Mouse (Mus musculus) liver, embryonic 14.5 days (tissue): ENCODE measurements around the gene Mapk8ip3. TPM values are rescaled to one million over a fixed set of nuclear protein-coding genes. Genes with fewer than 3 reads are reported as not detected.

Experiments
- ATAC-seq: fragments of 200-750 bp; cut with Nextera tagmentation; 2 replicates; pipeline ENCODE4 v1.8.0; 2017; ENCODE audit warnings: moderate number of reproducible peaks, mild to moderate bottlenecking, moderate library complexity; ENCODE audit not compliant: insufficient read depth
- DNase-seq, 3 experiments: peaks; one replicate each; pipeline ENCODE4 v3.0.0-alpha.2; 2012 to 2013; ENCODE audit warnings: low read depth in 3 of 3, low spot score in 3 of 3
- H3K27ac ChIP-seq: fragments of 300-500 bp; sonication (generic); 2 replicates; pipeline ENCODE4 v1.5.1; 2014; ENCODE audit warnings: moderate library complexity, mild to moderate bottlenecking, control low read depth, inconsistent platforms
- H3K27me3 ChIP-seq: fragments of 300-500 bp; sonication (generic); 2 replicates; pipeline ENCODE4 v1.6.1; 2014; ENCODE audit warnings: mild to moderate bottlenecking, low read length, moderate library complexity; ENCODE audit not compliant: control insufficient read depth, insufficient read depth
- H3K36me3 ChIP-seq: fragments of 300-500 bp; sonication (generic); replicated peaks from 2 replicates; pipeline ENCODE4 v1.6.1; 2014; ENCODE audit warnings: low read depth; ENCODE audit not compliant: control insufficient read depth, insufficient read depth
- H3K4me1 ChIP-seq, 2 experiments: fragments of 200-500 bp in 1 of 2; fragments of 300-500 bp in 1 of 2; sonication (generic) in 1 of 2; replicated peaks; 2 replicates each; pipeline ENCODE4 v1.6.1; 2012 to 2014; ENCODE audit warnings: antibody characterized with exemption in 1 of 2, inconsistent platforms in 1 of 2, low read length in 1 of 2; ENCODE audit not compliant: control insufficient read depth in 2 of 2, insufficient read depth in 2 of 2
- H3K4me2 ChIP-seq: fragments of 300-500 bp; sonication (generic); 2 replicates; pipeline ENCODE4 v1.6.1; 2014; ENCODE audit warnings: low read depth, mild to moderate bottlenecking, control low read depth, moderate library complexity
- H3K4me3 ChIP-seq, 2 experiments: fragments of 200-500 bp in 1 of 2; fragments of 300-500 bp in 1 of 2; sonication (generic) in 1 of 2; 2 replicates each; pipeline ENCODE4 v1.5.1; 2012 to 2014; ENCODE audit warnings: low read depth in 2 of 2, low read length in 2 of 2, mild to moderate bottlenecking in 2 of 2, control low read depth in 1 of 2, inconsistent platforms in 1 of 2, moderate library complexity in 1 of 2; ENCODE audit not compliant: insufficient read depth in 1 of 2
- H3K9ac ChIP-seq: fragments of 300-500 bp; sonication (generic); replicated peaks from 2 replicates; pipeline ENCODE4 v1.6.1; 2014; ENCODE audit warnings: mild to moderate bottlenecking, control low read depth, moderate library complexity
- H3K9me3 ChIP-seq: fragments of 300-500 bp; sonication (generic); 2 replicates; pipeline ENCODE4 v1.6.1; 2016; ENCODE audit warnings: low read length, mixed read lengths; ENCODE audit not compliant: control insufficient read depth
- CTCF ChIP-seq: IDR thresholded peaks from 2 replicates; pipeline ENCODE4 v1.5.1; 2016; ENCODE audit warnings: antibody characterized with exemption, low read depth, control low read depth
- EP300 ChIP-seq: IDR thresholded peaks from 2 replicates; pipeline ENCODE4 v1.6.1; 2016; ENCODE audit warnings: antibody characterized with exemption, low read depth
- WGBS: fragments of 180-500 bp; shearing (Covaris S2); extraction: QIAGEN DNeasy Blood & Tissue Kit; methylation state at CpG from one replicate; pipeline ENCODE4 v1.1.7; 2014; ENCODE audit not compliant: insufficient replicate concordance; 5-methylcytosine and 5-hydroxymethylcytosine counted together
- polyA plus RNA-seq, 2 experiments: library from polyadenylated mRNA; depleted of rRNA in 1 of 2; stranded (reverse) in 1 of 2; unstranded in 1 of 2; fragments of >200 nt; fragmentation: Nextera tagmentation in 1 of 2; extraction: Ambion mirVana in 1 of 2; gene quantifications; 2 replicates each; pipeline versions ENCODE4 v1.2.1 to v1.2.3; 2012 to 2014

Mapk8ip3 gene
- polyA plus RNA-seq, 2 experiments = 7.2 to 34.3 TPM

- 47% methylated on average over 7 of the region's 7 CpGs for WGBS
- H3K27ac ChIP-seq = no peak overlapping the region
- H3K4me3 ChIP-seq = no peak overlapping the region
- H3K4me2 ChIP-seq = no peak overlapping the region
- no peak overlapping the region for H3K9ac ChIP-seq
- H3K4me1 ChIP-seq = peaks cover 2 to 10% of the 10 kb centered on the region in 2 experiments; a peak in 2 of 4 replicates
- no peaks in the 10 kb centered on the region for H3K9me3 ChIP-seq
- TF ChIP-seq EP300 = no peak
- TF ChIP-seq CTCF = peak; percentile 84
- H3K27me3 ChIP-seq = no peaks in the 10 kb centered on the region
- peaks cover 24% of the 10 kb centered on the region for H3K36me3 ChIP-seq
- ATAC-seq (no peak), DNase-seq (no peak)
These were observed 54.9 kb downstream of the Mapk8ip3 start for GRCm38 (mm10) chr17:24881738-24882440.

GRCm38 (mm10) chr17:24878531-24878930, 58.2 kb downstream of the Mapk8ip3 start:
- no peaks in the 10 kb centered on the region for H3K4me1 ChIP-seq
- ATAC-seq (no peak), DNase-seq (no peak)
- no peaks in the 10 kb centered on the region for H3K27me3 ChIP-seq
- no peak overlapping the region for H3K4me3 ChIP-seq
- H3K9me3 ChIP-seq = no peaks in the 10 kb centered on the region
- WGBS = 65% methylated on average over 8 of the region's 8 CpGs
- peaks cover 10% of the 10 kb centered on the region for H3K36me3 ChIP-seq
- peak overlapping the region; percentile 13; the same call in 1 of the 2 replicates for H3K4me2 ChIP-seq
- H3K9ac ChIP-seq = no peak overlapping the region
- no peak for TF ChIP-seq CTCF
- no peak overlapping the region for H3K27ac ChIP-seq

- H3K4me3 ChIP-seq = no peak overlapping the region
- TF ChIP-seq CTCF (no peak), EP300 (no peak)
- H3K9me3 ChIP-seq = no peaks in the 10 kb centered on the region
- peaks cover 7% of the 10 kb centered on the region for H3K36me3 ChIP-seq
- peak; percentile 43; the same call in 1 of the 2 replicates for ATAC-seq
- no peaks in the 10 kb centered on the region for H3K4me1 ChIP-seq
- no peak overlapping the region for H3K27ac ChIP-seq
- WGBS = 56% methylated on average over 5 of the region's 5 CpGs
- no peaks in the 10 kb centered on the region for H3K27me3 ChIP-seq
- no peak overlapping the region for H3K9ac ChIP-seq
- no peak for DNase-seq
- H3K4me2 ChIP-seq = peak overlapping the region; percentile 42
These were observed 58.7 kb downstream of the Mapk8ip3 start for GRCm38 (mm10) chr17:24878117-24878397.

DNA sequence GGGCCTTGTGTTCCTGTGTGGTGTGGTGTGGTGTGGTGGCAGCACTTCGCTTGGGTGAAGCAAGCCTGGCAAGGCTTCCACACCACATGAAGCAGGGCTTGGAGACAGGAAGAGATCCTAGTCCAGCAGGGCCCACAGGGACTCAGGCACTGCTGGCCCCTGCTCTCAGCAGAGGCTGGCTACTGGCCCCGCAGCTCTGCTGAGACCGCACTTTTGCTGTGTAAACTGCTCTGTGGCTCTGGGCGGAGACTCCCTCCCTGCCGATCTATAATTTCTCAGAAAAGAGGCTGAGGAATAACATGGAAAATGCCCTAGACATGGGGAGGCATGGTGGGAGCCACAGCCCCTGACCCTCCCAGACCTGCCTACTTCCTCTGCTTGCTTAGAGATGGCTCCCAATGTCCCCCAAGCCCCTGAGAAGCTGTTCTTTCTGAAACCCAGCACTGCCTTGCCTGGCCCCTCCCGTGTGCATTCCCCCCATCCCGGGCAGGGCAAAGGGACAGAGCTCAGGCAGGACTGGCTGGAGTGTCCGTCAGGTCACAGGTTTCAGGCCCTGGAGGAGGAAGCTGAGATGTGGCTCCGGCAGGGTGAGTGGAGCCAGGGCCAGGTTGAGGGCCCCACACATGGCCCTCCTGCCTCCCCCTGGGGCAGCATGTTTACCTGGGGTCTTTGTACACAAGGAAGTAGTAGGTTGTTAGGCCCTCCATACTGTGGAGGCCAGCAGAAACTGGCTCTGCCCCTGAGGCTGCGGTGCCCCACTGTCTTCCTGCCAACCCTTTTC, 59.3 kb downstream of the Mapk8ip3 start:
- Histone ChIP-seq H3K9me3 (no peaks in the 10 kb centered on the region), H3K36me3 (peaks cover 1% of the 10 kb centered on the region), H3K4me1 (no peaks in the 10 kb centered on the region), H3K4me3 (no peak overlapping the region), H3K27ac (0 out of 2 replicates have a peak overlapping the region, but pooled peaks have one; percentile 8), H3K27me3 (no peaks in the 10 kb centered on the region), H3K9ac (no peak overlapping the region), H3K4me2 (peak overlapping the region; percentile 42)
- no peak for TF ChIP-seq EP300
- TF ChIP-seq CTCF = no peak
- DNase-seq (no peak), ATAC-seq (peak; percentile 48)
- WGBS = 58% methylated on average over 10 of the region's 10 CpGs

DNA sequence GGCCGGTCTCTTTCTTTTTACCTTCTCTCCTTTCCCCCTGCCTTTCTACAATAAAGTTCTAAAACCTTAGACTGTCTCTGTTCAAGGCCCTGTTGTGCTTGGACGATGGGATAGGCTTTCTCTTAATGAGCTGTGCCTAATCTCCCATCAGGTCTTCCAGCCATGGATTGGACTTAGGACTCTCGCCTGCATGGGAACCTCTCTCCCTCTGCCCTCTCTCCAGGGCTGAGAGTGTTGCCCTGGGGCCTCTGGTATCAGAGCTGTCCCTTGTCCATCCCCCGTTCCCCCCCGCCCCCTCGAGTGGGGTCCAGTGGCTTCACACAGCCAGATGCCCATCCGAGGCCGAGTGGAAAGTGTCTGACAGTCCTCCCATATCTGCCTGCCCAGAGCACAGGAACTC, 61.8 kb downstream of the Mapk8ip3 start:
- DNase-seq (no peak), ATAC-seq (no peak)
- H3K27ac ChIP-seq = no peak overlapping the region
- H3K27me3 ChIP-seq = no peaks in the 10 kb centered on the region
- H3K4me2 ChIP-seq = no peak overlapping the region
- no peak overlapping the region for H3K9ac ChIP-seq
- no peaks in the 10 kb centered on the region for H3K4me1 ChIP-seq
- no peak overlapping the region for H3K4me3 ChIP-seq
- no peaks in the 10 kb centered on the region for H3K9me3 ChIP-seq
- TF ChIP-seq CTCF (no peak), EP300 (no peak)
- H3K36me3 ChIP-seq = no peaks in the 10 kb centered on the region
- 62% methylated on average over 8 of the region's 8 CpGs for WGBS
